19 mouse cellular contexts compared by ENCODE assay signal in the genomic region with DNA sequence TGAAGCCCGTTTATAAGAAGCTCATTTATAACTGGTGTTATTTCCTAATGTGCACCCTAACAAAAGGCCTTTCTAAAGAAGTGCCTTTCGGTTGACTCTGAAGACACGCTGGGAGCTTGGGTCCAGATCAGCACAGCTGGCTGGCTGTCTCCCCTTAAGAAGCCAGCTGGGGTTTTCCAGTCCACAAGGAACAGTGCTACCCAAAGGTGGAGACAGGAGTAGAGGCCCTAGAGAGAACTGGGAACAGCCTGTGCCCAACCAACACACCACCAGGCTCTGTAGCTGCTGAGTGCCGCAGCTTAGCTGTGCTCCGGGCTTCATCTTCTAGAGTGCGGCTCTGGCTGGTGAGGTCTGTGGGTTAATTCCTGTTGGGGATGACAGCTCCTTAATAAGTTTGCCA. TPM values are rescaled to one million over a fixed set of nuclear protein-coding genes. Genes with fewer than 3 reads are reported as not detected.
DNase-seq lines count a peak whose midpoint lies in the region; ATAC-seq lines count a peak whose summit lies in the region.
"Had no signal": no experiment of that assay in that cellular context is flagged by ENCODE, and none has a peak within 500 bp of the region (broad histone marks: within the 10 kb centered on the region; RNA-seq: fewer than 3 reads in every experiment).

No protein-coding gene starts in this region.

- no peaks in the 10 kb centered on the region for H3K27me3 ChIP-seq in heart, embryonic 15.5 days
- no peaks in the 10 kb centered on the region for H3K27me3 ChIP-seq in neural tube, embryonic 15.5 days (replicated peaks)
- H3K27me3 ChIP-seq: embryonic facial prominence, embryonic 12.5 days had no signal

- no peak for ATAC-seq in heart, embryonic 15.5 days (replicated peaks; ENCODE audit: insufficient number of reproducible peaks, insufficient read depth, low FRiP score, low read depth)
- no peak for ATAC-seq in neural tube, embryonic 15.5 days (ENCODE audit: low FRiP score)
- ATAC-seq: forebrain, postnatal 0 days; intestine, embryonic 16.5 days had no signal

- 0 out of 2 replicates have a peak overlapping the region, but pooled peaks have one; percentile 4 for H3K27ac ChIP-seq in heart, embryonic 15.5 days
- 0 out of 2 replicates have a peak overlapping the region, but pooled peaks have one; percentile 18 for H3K27ac ChIP-seq in neural tube, embryonic 15.5 days (replicated peaks)
- H3K27ac ChIP-seq: embryonic facial prominence, embryonic 12.5 days; hindbrain, embryonic 14.5 days had no signal

- H3K4me1 ChIP-seq in heart, embryonic 15.5 days (replicated peaks), result peaks cover 75% of the 10 kb centered on the region
- peaks cover 50% of the 10 kb centered on the region for H3K4me1 ChIP-seq in neural tube, embryonic 15.5 days

- no peak overlapping the region for H3K4me3 ChIP-seq in heart, embryonic 15.5 days
- H3K4me3 ChIP-seq in neural tube, embryonic 15.5 days (replicated peaks), result no peak overlapping the region
- H3K4me3 ChIP-seq: embryonic facial prominence, embryonic 12.5 days had no signal

- no peaks in the 10 kb centered on the region for H3K36me3 ChIP-seq in heart, embryonic 15.5 days
- H3K36me3 ChIP-seq in neural tube, embryonic 15.5 days, result no peaks in the 10 kb centered on the region

- WGBS in heart, embryonic 15.5 days, result 75% methylated on average over 6 of the region's 6 CpGs
- 71% methylated on average over 6 of the region's 6 CpGs for WGBS in neural tube, embryonic 15.5 days

- H3K9ac ChIP-seq in heart, embryonic 15.5 days, result no peak overlapping the region
- no peak overlapping the region for H3K9ac ChIP-seq in neural tube, embryonic 15.5 days (replicated peaks)
- H3K9ac ChIP-seq: embryonic facial prominence, embryonic 12.5 days; forebrain, postnatal 0 days; hindbrain, embryonic 14.5 days had no signal

- DNase-seq in heart, adult 11 months, result peak; percentile 94
- no peak for DNase-seq in heart, postnatal 4 days
- DNase-seq in heart, postnatal 36 days, result no peak
- DNase-seq in neural tube, embryonic 10.5 days (ENCODE audit: extremely low spot score, low spot score), result no peak
- no peak for DNase-seq in cerebellum, postnatal 4 days (ENCODE audit: low spot score in 2 of 2)
- DNase-seq: adrenal gland, postnatal 10 days; cerebellum, adult 11 months; cerebellum, adult 8-10 months; cerebellum, postnatal 14 days; forebrain, postnatal 0 days; kidney, adult 2 months had no signal

- H3K9me3 ChIP-seq in heart, embryonic 15.5 days (replicated peaks), result no peaks in the 10 kb centered on the region
- no peaks in the 10 kb centered on the region for H3K9me3 ChIP-seq in neural tube, embryonic 15.5 days (replicated peaks)
- H3K9me3 ChIP-seq: embryonic facial prominence, embryonic 12.5 days; G1E had no signal

- intact Hi-C loops in heart, postnatal 36 days (cut with DNase I), result no loop called here

- H3K4me2 ChIP-seq in heart, embryonic 15.5 days, result no peak overlapping the region
- H3K4me2 ChIP-seq in neural tube, embryonic 15.5 days, result no peak overlapping the region
- H3K4me2 ChIP-seq: embryonic facial prominence, embryonic 12.5 days; heart, embryonic 11.5 days; hindbrain, embryonic 14.5 days had no signal

RNA-seq across cellular contexts. Expression of gene Fgfr2, which starts 22.1 kb away (rescaled TPM):
- total RNA-seq in heart, postnatal 4 days (2021), result 10 to 100 TPM; 10.2 to 10.6 TPM
- polyA plus RNA-seq in heart, embryonic 15.5 days (2015; fragmentation: Nextera tagmentation; extraction: Ambion mirVana), result 17.2 and 32.2 TPM in 2 replicates
- total RNA-seq in heart, postnatal 36 days (2021), result 1 to 10 TPM; 1.5 to 1.7 TPM
- 21.2 and 30.5 TPM in 2 replicates for polyA plus RNA-seq in neural tube, embryonic 15.5 days (2015; fragmentation: Nextera tagmentation; extraction: Ambion mirVana)
- total RNA-seq: hematopoietic stem cell, adult 5-6 weeks had no signal
- polyA plus RNA-seq: G1E had no signal

RNA-seq across cellular contexts. Expression of gene Ctbp2, which starts 23.1 kb away (rescaled TPM):
- total RNA-seq in heart, postnatal 4 days (2021), result 10 to 100 TPM; 56.0 to 65.3 TPM
- 40.8 and 48.8 TPM in 2 replicates for polyA plus RNA-seq in heart, embryonic 15.5 days (2015; fragmentation: Nextera tagmentation; extraction: Ambion mirVana)
- 10 to 100 TPM; 23.8 to 28.6 TPM for total RNA-seq in heart, postnatal 36 days (2021)
- 50.5 and 52.0 TPM in 2 replicates for polyA plus RNA-seq in neural tube, embryonic 15.5 days (2015; fragmentation: Nextera tagmentation; extraction: Ambion mirVana)

Comparison
In these comparisons a context has a peak if more than half of its experiments do, and no peak if none do; other contexts are left out.
1. RNA of gene Fgfr2, which starts 22.1 kb away (total RNA-seq): 10.2 to 10.6 TPM in heart, postnatal 4 days; 1.5 to 1.7 TPM in heart, postnatal 36 days; every median in the first group is over 4 times any median in the second.